Mouse (Mus musculus) kidney, adult 10 weeks (tissue): ENCODE data around the gene Irf7. TPM values are rescaled to one million over a fixed set of nuclear protein-coding genes. Genes with fewer than 3 reads are reported as not detected.

Experiments used
- polyA plus RNA-seq: library from polyadenylated mRNA; stranded (reverse); fragments of 350-450 nt; fragmentation: Illumina TruSeq; extraction: RNeasy Lipid Tissue Mini Kit (QIAGEN cat#74804); gene quantifications from one replicate; pipeline ENCODE4 v1.2.3, GENCODE M21; 2014; ENCODE audit warnings: low read depth, low replicate concordance

Irf7 gene
- polyA plus RNA-seq: 12.1 TPM

DNA sequence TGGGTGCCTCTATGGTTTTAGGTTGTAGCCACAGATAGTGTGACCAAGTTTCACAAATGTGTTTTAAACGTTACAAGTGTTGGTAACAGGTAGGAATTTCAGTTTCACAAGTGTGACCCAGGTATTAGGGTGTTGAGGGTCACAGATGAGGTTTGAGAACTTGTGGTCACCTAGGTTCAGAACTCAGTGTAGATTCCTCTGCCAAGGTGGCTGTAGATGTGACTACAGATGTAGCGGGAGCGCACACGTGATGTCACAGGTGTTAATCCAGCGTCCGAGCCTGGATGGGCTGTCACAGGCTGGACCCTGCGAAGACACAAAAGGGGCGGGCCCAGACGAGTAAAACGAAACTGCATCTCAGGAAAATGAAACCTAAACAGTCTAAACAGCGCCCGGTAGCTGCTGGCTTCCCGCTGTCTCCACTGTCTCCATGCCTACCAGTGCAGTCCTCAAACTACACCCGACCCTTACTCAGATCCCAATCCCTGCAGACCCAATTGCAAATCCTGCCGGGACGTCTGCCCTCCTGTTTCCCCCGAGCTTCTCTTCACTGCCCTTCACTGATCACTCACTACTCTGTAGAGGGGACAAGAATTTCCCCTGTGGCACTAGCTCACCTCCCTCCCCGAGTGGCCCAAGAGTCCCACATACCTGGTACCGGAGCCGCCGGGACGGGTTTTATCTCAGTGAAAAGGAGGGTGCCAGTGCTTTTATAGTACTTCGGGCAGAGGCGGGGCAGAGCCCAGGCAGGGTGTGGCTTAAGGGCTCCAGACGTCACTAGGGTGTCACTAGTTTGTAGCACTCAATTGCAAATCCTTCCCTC, at the start of gene Irf7:
Gene Irf7, minus strand, starts transcription at position 743 of the 823 bp plus-strand sequence.

DNA sequence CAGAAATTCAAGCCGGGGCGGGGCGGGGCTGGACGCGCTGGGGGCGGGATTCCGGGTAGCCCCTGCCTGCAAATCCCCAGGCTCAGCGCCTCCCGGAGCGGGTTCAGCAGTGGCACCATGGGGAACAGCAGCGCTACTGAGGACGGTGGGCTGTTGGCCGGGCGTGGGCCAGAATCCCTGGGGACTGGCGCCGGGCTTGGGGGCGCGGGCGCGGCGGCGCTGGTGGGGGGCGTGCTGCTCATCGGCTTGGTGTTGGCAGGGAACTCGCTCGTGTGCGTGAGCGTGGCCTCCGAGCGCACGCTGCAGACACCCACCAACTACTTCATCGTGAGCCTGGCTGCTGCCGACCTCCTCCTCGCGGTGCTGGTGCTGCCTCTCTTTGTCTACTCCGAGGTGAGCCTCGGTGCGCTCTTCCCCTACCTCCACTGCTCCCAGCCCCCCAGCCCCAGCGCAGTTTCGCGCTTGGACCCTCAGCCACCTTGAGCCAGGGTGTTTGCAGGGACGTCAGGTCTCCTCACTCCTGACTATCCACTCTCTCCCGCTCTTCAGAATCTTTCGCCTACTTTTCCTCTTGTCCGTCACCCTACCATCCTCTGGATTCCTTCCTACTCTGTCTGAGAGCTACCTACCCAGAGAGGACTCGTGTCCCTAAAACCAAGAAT, 25.8 kb upstream of the Irf7 start, which contains the start of gene Drd4:
Gene Drd4, plus strand, starts transcription at position 86 of the 662 bp plus-strand sequence.

DNA sequence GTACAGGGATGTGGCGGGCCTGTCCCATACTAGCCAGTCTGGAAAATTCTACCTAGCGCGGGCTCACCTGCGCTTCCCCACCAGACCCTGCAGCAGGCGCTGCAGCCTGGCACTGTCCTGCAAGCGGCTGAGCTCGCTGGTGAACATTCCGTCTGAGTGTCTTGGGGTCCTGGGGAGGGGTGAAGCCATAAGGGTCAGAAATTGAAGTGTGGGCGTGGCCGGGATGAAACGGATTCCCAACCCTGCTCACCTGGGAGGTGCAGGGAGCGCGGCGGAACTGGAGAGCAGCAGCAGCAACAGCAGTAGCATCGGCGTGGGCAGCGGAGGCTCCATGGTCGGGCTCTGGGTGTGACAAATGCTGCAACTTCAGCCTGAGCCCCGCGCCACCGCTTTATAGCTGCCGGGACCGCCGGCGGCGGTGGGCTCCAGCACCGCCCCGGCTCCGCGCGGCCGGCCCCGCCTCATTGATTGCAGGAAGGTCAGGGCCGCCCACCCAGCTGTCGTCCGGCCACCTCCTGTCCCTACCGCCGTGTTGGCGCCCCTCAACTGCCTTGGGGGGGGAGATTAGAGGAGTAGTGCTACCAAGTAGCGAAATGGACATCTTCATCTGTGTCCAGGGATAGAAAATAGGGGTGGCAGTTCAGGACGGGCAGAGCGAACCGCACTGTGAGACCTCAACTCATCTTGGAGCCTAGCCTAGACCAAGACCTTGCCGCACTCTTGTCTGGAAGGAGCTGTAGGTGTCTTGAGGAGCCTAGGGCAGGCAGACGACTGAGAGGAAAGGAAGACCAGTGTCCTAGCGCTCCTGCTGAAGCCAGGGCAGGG, 12.7 kb upstream of the Irf7 start, which contains the start of gene Sct:
Gene Sct, minus strand, starts transcription at position 368 of the 825 bp plus-strand sequence.

DNA sequence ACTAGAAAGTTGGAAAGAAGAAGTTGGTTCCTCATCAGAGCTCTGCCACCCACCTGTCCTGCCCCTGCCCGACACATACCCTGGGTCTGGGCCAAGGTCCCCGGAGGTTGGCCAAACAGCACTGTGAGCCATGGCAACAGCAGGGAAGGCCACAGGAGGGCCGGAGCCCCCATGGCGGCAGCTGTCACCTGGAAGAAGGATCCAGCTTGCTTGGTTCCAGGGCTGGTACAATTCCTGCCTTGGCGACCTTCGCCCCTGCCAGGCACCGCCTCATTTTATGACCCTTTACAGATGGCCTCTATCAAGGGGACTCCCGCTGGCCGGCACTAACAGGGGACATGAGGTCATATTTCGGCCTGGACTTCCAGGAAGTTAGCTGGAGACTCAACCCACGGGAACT, 10.3 kb upstream of the Irf7 start, which contains the start of gene Cdhr5:
Gene Cdhr5, minus strand, starts transcription at position 241 of the 400 bp plus-strand sequence.

DNA sequence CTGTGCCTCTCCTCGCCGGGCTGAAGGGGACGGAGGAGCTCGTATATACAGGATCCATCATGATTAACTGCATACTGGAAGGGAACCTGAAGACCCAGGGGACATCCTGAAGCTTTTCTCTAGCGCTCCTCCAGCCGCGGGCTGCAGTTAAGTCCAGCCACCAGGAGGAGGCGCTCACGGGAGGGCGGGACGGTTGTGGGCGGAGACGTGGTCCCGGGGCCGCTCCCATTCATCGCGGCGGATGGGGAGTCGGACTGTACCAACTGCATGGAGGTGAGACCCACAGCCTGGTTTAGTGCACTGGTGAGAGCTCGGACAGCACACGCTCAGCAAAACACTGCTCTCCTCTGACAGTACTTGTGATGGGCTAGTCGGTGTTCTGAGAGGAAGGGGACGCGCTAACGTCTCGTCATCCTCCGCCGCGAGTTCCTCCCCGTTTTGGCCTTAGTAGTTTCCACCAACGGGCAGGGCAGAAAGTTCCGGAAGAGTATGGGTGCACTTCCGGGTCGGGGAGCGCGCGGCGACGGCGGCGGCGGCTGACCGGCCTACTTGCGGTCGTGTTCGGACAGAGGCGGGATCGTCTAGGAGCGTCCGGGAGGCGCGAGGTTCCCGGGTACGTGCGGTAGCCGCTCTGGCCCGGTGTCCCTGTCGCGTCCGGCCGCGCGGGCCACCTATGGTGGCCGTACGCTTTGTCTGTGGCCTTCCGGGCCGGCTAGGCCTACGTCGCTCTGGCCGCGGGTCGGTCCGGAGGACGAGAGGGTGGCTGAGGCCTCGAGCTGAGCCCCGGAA, 37.8 kb downstream of the Irf7 start, which contains the start of gene Phrf1:
Gene Phrf1, plus strand, starts transcription at position 506 of the 789 bp plus-strand sequence.

DNA sequence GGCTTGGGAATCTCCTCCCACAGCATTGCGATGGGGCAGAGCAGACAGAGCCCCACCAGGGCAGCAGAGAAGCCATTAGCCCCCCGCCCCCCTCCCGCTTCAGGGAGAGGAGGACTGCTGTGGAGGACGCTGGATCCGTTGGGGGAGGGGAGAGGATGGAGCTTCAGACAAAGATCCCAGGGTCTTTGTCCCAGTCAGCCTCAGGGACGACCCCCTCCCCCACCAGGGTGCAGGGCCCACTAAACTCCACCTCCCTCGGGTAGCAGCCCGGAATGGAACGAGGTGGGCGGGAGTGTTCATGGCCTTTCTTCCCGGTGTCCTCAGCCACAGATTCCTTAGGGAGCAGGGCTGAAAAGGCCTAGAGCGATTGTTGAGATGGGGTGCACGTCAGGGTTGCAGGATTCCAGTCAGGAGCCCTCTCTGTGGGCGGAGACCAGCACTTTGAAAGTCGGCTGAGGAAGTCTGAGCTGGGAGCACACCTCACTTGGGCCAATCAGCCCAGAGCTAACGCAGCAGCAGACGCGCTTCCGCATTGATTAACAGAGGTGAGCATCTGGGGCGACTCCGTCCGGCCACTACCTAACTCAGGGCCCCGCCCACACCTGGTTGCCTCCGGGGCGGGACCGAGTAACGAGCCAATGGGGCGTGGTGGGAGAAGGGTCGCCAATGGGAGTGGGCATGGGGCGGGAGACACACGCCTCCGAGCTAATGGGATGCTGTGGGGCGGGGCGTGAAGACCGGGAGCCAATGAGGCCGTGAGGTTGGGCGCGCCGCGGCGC, 51.0 kb downstream of the Irf7 start, which contains the start of gene Rassf7:
Gene Rassf7, plus strand, starts transcription at position 760 of the 779 bp plus-strand sequence.

DNA sequence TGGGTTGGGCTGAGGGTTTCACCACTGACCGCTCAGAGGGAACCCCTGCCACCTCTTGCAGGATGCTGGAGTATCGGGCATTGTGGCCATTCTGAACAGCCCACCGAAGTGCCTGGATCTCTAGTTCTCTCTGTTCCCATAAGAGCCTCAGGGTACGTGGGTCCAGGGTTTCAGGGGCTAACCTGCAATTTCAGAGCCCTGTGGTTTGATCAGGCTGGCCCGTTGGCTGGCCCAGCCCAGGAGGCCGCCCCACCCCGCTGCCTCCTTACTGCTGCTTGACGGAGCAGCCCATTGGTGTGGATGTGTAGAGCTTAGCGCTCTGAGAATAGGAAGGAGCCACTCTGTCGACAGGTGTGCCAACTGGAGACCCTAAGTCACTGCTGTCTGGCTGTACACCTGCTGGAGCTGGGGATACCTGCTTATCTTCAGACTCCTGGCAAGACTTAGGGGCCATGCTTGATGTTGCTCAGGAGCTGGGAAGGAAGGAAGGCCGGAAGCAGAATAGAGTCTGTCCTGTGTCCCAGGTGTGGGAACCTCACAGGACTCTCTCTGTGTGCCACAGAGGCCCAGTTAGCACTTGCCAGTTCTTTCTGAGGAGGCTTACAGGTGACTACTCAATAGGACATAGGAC, 52.6 kb downstream of the Irf7 start, which contains the start of gene Lmntd2:
Gene Lmntd2, minus strand, starts transcription at position 476 of the 631 bp plus-strand sequence.

Other genes starting within 250 kb of the Irf7 start
- gene Ifitm6, start 248.6 kb downstream of the Irf7 start, polyA plus RNA-seq: not detected
- not detected for gene Gm17387, start 237.3 kb downstream of the Irf7 start, polyA plus RNA-seq
- gene B4galnt4, start 205.4 kb downstream of the Irf7 start, polyA plus RNA-seq: not detected
- not detected for gene Pkp3, start 188.3 kb downstream of the Irf7 start, polyA plus RNA-seq
- gene Sigirr, start 165.9 kb downstream of the Irf7 start, polyA plus RNA-seq: 3.4 TPM
- gene Ano9, start 148.7 kb downstream of the Irf7 start, polyA plus RNA-seq: 6.5 TPM
- gene Ptdss2, start 144.1 kb downstream of the Irf7 start, polyA plus RNA-seq: 28.9 TPM
- 0.89 TPM for gene Rnh1, start 93.6 kb downstream of the Irf7 start, polyA plus RNA-seq
- 9.9 TPM for gene Hras, start 72.5 kb downstream of the Irf7 start, polyA plus RNA-seq
- gene Lrrc56, start 72.3 kb downstream of the Irf7 start, polyA plus RNA-seq: 0.69 TPM
- gene Lmntd2, start 52.4 kb downstream of the Irf7 start, polyA plus RNA-seq: 0.20 TPM
- gene Rassf7, start 50.6 kb downstream of the Irf7 start, polyA plus RNA-seq: 5.0 TPM
- 13.1 TPM for gene Phrf1, start 37.7 kb downstream of the Irf7 start, polyA plus RNA-seq
- gene Cdhr5, start 10.3 kb upstream of the Irf7 start, polyA plus RNA-seq: 46.1 TPM
- not detected for gene Sct, start 12.7 kb upstream of the Irf7 start, polyA plus RNA-seq
- not detected for gene Drd4, start 25.5 kb upstream of the Irf7 start, polyA plus RNA-seq
- gene Deaf1, start 61.2 kb upstream of the Irf7 start, polyA plus RNA-seq: 1.0 TPM
- gene Tmem80, start 61.3 kb upstream of the Irf7 start, polyA plus RNA-seq: 17.9 TPM
- 6.2 TPM for gene Eps8l2, start 72.4 kb upstream of the Irf7 start, polyA plus RNA-seq
- 14.4 TPM for gene Taldo1, start 125.7 kb upstream of the Irf7 start, polyA plus RNA-seq
- 9.2 TPM for gene Gatd1, start 147.7 kb upstream of the Irf7 start, polyA plus RNA-seq
- gene Cend1, start 163.0 kb upstream of the Irf7 start, polyA plus RNA-seq: not detected
- gene Slc25a22, start 171.4 kb upstream of the Irf7 start, polyA plus RNA-seq: 0.97 TPM
- 0.12 TPM for gene Pidd1, start 177.5 kb upstream of the Irf7 start, polyA plus RNA-seq
- 15.4 TPM for gene Rplp2, start 180.9 kb upstream of the Irf7 start, polyA plus RNA-seq
- 1.5 TPM for gene Pnpla2, start 188.7 kb upstream of the Irf7 start, polyA plus RNA-seq
- not detected for gene Cracr2b, start 194.6 kb upstream of the Irf7 start, polyA plus RNA-seq
- 29.8 TPM for gene Cd151, start 200.9 kb upstream of the Irf7 start, polyA plus RNA-seq
- gene Polr2l, start 208.7 kb upstream of the Irf7 start, polyA plus RNA-seq: 3.3 TPM
- gene Tspan4, start 208.8 kb upstream of the Irf7 start, polyA plus RNA-seq: 2.3 TPM